Mouse (Mus musculus): ENCODE measurements around the gene Hoxc4.

Gene Hoxc4

DNA sequence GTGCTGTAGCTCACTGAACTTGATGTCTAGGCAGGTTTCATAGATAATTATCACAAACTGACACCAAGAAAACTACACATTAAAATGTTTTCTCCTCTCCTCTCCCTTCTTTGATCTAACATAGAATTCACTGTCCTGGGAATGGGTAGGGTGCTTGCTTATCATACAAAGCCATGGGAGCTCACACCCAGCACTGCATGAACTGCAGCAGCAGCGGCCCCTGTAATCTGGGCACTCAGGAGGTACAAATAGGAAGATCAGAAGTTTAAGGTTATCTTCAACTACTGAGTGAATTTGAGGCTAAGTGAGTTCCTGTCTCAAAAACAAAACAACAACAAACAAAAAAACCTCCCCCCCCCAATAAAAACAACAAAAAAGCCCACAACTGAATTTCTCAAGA, 66.2 kb downstream of the Hoxc4 start:
- no peak for DNase-seq (ENCODE audit: low spot score)

- DNase-seq (ENCODE audit: low spot score): no peak
Observed at GRCm38 (mm10) chr15:103085831-103086671, 67.3 kb downstream of the Hoxc4 start.

Data from testis, postnatal 14 days (tissue).